Comparison of ENCODE assay signal across 9 mouse cellular contexts in the genomic region with DNA sequence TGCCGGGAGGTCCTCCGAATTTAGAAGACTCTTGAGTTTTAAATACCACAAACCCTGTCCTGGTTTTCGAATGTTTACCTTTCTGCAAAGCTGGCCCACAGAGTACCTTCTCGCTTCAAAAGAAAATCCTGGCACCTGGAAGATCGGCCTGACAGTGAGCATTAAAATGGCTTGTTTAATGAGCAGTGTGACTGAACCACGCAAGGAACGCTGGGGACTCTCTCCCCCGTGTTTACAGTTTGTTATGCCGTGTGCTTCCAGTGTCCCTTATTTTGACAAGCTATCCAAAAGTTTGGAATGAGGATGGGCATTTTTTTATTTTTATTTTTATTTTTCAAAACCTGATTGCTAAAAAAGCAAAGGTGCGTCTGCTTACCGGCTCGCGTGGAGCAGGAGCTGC.
A peak's percentile ranks its signal among the peaks of the same experiment; 100 is the strongest.
DNase-seq lines count a peak whose midpoint lies in the region; ATAC-seq and TF ChIP-seq lines count a peak whose summit lies in the region.
"Had no signal": no experiment of that assay in that cellular context is flagged by ENCODE, and none has a peak within 500 bp of the region (broad histone marks: within the 10 kb centered on the region; RNA-seq: fewer than 3 reads in every experiment).

No protein-coding gene starts in this region.

- ATAC-seq in kidney, postnatal 0 days (replicated peaks; ENCODE audit: low FRiP score, low read depth): no peak
- ATAC-seq in neural tube, embryonic 12.5 days (ENCODE audit: low FRiP score, low read depth): no peak
- no peak for ATAC-seq in erythroid progenitor cell, adult 5-6 weeks (replicated peaks; ENCODE audit: low FRiP score, poor library complexity, severe bottlenecking)

- 37% methylated on average over 13 of the region's 13 CpGs for whole genome bisulfite sequencing in kidney, postnatal 0 days
- WGBS in forebrain, embryonic 10.5 days: 43% methylated on average over 13 of the region's 13 CpGs
- 38% methylated on average over 13 of the region's 13 CpGs for WGBS in limb, embryonic 10.5 days
- WGBS in neural tube, embryonic 12.5 days: 46% methylated on average over 13 of the region's 13 CpGs

- no peaks in the 10 kb centered on the region for H3K27me3 ChIP-seq in kidney, postnatal 0 days (ENCODE audit: insufficient read depth, low read length)
- peaks cover 67% of the 10 kb centered on the region for H3K27me3 ChIP-seq in forebrain, embryonic 10.5 days (ENCODE audit: poor library complexity, severe bottlenecking)
- peaks cover 37% of the 10 kb centered on the region for H3K27me3 ChIP-seq in limb, embryonic 10.5 days (ENCODE audit: low read depth, poor library complexity, severe bottlenecking)
- peaks cover 4% of the 10 kb centered on the region for H3K27me3 ChIP-seq in neural tube, embryonic 12.5 days (replicated peaks)

- no peaks in the 10 kb centered on the region for H3K36me3 ChIP-seq in kidney, postnatal 0 days (ENCODE audit: insufficient read depth, low read length)
- H3K36me3 ChIP-seq in forebrain, embryonic 10.5 days (replicated peaks): no peaks in the 10 kb centered on the region
- H3K36me3 ChIP-seq in limb, embryonic 10.5 days: no peaks in the 10 kb centered on the region
- no peaks in the 10 kb centered on the region for H3K36me3 ChIP-seq in neural tube, embryonic 12.5 days

- peak overlapping the region; percentile 52 for H3K4me2 ChIP-seq in kidney, postnatal 0 days (ENCODE audit: low read length)
- H3K4me2 ChIP-seq in neural tube, embryonic 12.5 days (replicated peaks): peak overlapping the region; percentile 55

- no peak for DNase-seq in kidney, postnatal 0 days (ENCODE audit: low spot score)
- DNase-seq in kidney, adult 18-20 months: no peak
- no peak for DNase-seq in forebrain, embryonic 10.5 days (ENCODE audit: extremely low spot score, low spot score)
- DNase-seq in limb, embryonic 10.5 days (ENCODE audit: low spot score): no peak
- no peak for DNase-seq in thymus, postnatal 25 days
- DNase-seq in adrenal gland, adult 18-20 months (ENCODE audit: low spot score in 2 of 2): no peak

- TF ChIP-seq CTCF in kidney, postnatal 0 days (IDR thresholded peaks at IDR 0.05; ENCODE audit: low read depth): no peak

- H3K27ac ChIP-seq in kidney, postnatal 0 days: no peak overlapping the region
- H3K27ac ChIP-seq in forebrain, embryonic 10.5 days: no peak overlapping the region
- H3K27ac ChIP-seq in limb, embryonic 10.5 days: no peak overlapping the region
- no peak overlapping the region for H3K27ac ChIP-seq in neural tube, embryonic 12.5 days

- H3K4me3 ChIP-seq in kidney, postnatal 0 days (replicated peaks; ENCODE audit: low read depth, low read length): peak overlapping the region; percentile 18
- peak overlapping the region; percentile 33 for H3K4me3 ChIP-seq in forebrain, embryonic 10.5 days
- H3K4me3 ChIP-seq in limb, embryonic 10.5 days: peak overlapping the region; percentile 44
- peak overlapping the region; percentile 11; the same call in 1 of the 2 replicates for H3K4me3 ChIP-seq in neural tube, embryonic 12.5 days
- H3K4me3 ChIP-seq: myocyte had no signal

- no peaks in the 10 kb centered on the region for H3K4me1 ChIP-seq in kidney, postnatal 0 days (replicated peaks; ENCODE audit: insufficient read depth, low read length)
- 0 out of 2 replicates have a peak, but pooled peaks cover 21% of the 10 kb centered on the region for H3K4me1 ChIP-seq in forebrain, embryonic 10.5 days
- peaks cover 31% of the 10 kb centered on the region; the same call in 1 of the 2 replicates for H3K4me1 ChIP-seq in limb, embryonic 10.5 days
- no peaks in the 10 kb centered on the region for H3K4me1 ChIP-seq in neural tube, embryonic 12.5 days

- H3K9me3 ChIP-seq in kidney, postnatal 0 days (replicated peaks; ENCODE audit: low read length): no peaks in the 10 kb centered on the region
- H3K9me3 ChIP-seq in forebrain, embryonic 10.5 days: no peaks in the 10 kb centered on the region
- H3K9me3 ChIP-seq in limb, embryonic 10.5 days (replicated peaks): no peaks in the 10 kb centered on the region
- H3K9me3 ChIP-seq in neural tube, embryonic 12.5 days: no peaks in the 10 kb centered on the region

- no peak overlapping the region for H3K9ac ChIP-seq in kidney, postnatal 0 days (ENCODE audit: low read depth, low read length)
- no peak overlapping the region for H3K9ac ChIP-seq in neural tube, embryonic 12.5 days
